Mouse (Mus musculus) bone marrow macrophage, adult 2 months (primary cell): ENCODE results near the gene Slc22a6.

Experiments used
- CTCF ChIP-seq: IDR thresholded peaks from 2 replicates; pipeline ENCODE4 v1.5.1; 2012; ENCODE audit warnings: low read depth, mild to moderate bottlenecking, low read length, moderate library complexity
- POLR2A ChIP-seq: IDR thresholded peaks from 2 replicates; pipeline ENCODE4 v1.6.1; 2012; ENCODE audit warnings: mild to moderate bottlenecking, low read depth, low read length, borderline replicate concordance

- TF ChIP-seq CTCF (no peak), POLR2A (no peak)
Measured at GRCm38 (mm10) chr19:8597269-8597668, 20.6 kb upstream of the Slc22a6 start.
